Mouse (Mus musculus): ENCODE measurements around the gene Abtb2. TPM values are rescaled to one million over a fixed set of nuclear protein-coding genes. Genes with fewer than 3 reads are reported as not detected.
"Not testable (repeated sequence)": the region's sequence is repeated elsewhere in the genome, so short reads cannot be mapped to it uniquely, and the experiment has no call there.

Abtb2 gene
- polyA plus RNA-seq (2017; shearing (Covaris generic)), result 10 to 100 TPM in 1 of 2 experiments, 1 to 10 TPM in 1; 9.0 to 10.9 TPM

- ATAC-seq, result peak; percentile 94
These were observed at the start of gene Abtb2 for GRCm38 (mm10) chr2:103565732-103566422. Gene Abtb2, plus strand, starts transcription at chr2:103566310.

GRCm38 (mm10) chr2:103516472-103516871 lies 49.6 kb upstream of the Abtb2 start:
- no peak for ATAC-seq

GRCm38 (mm10) chr2:103525596-103525995 lies 40.5 kb upstream of the Abtb2 start:
- ATAC-seq, result no peak

- peak; percentile 84 for ATAC-seq
These were observed 19.0 kb upstream of the Abtb2 start for GRCm38 (mm10) chr2:103547132-103547531.

GRCm38 (mm10) chr2:103550301-103550700 lies 15.8 kb upstream of the Abtb2 start:
- not testable (repeated sequence) for ATAC-seq

GRCm38 (mm10) chr2:103554041-103554440 lies 12.1 kb upstream of the Abtb2 start:
- no peak for ATAC-seq

GRCm38 (mm10) chr2:103556125-103556877 lies 9.8 kb upstream of the Abtb2 start:
- peak; percentile 43 for ATAC-seq

- no peak for ATAC-seq
These were observed 5.2 kb upstream of the Abtb2 start for GRCm38 (mm10) chr2:103560955-103561354.

GRCm38 (mm10) chr2:103564427-103565023 lies 1.6 kb upstream of the Abtb2 start:
- ATAC-seq, result peak; percentile 6

- ATAC-seq, result peak; percentile 19
These were observed 929 bp upstream of the Abtb2 start for GRCm38 (mm10) chr2:103565171-103565591.

GRCm38 (mm10) chr2:103566423-103566712 lies 258 bp downstream of the Abtb2 start:
- peak; percentile 22 for ATAC-seq

GRCm38 (mm10) chr2:103566713-103567521 lies 807 bp downstream of the Abtb2 start:
- ATAC-seq, result no peak

- no peak for ATAC-seq
These were observed 2.1 kb downstream of the Abtb2 start for GRCm38 (mm10) chr2:103568161-103568560.

GRCm38 (mm10) chr2:103569716-103570115 lies 3.6 kb downstream of the Abtb2 start:
- no peak for ATAC-seq

GRCm38 (mm10) chr2:103572354-103572753 lies 6.2 kb downstream of the Abtb2 start:
- no peak for ATAC-seq

- ATAC-seq, result peak; percentile 90
These were observed 10.3 kb downstream of the Abtb2 start for GRCm38 (mm10) chr2:103576371-103576770.

- no peak for ATAC-seq
These were observed 11.9 kb downstream of the Abtb2 start for GRCm38 (mm10) chr2:103577752-103578662.

- no peak for ATAC-seq
These were observed 12.6 kb downstream of the Abtb2 start for GRCm38 (mm10) chr2:103578663-103579213.

- ATAC-seq, result no peak
These were observed 14.6 kb downstream of the Abtb2 start for GRCm38 (mm10) chr2:103580756-103581155.

GRCm38 (mm10) chr2:103581369-103581897 lies 15.3 kb downstream of the Abtb2 start:
- no peak for ATAC-seq

GRCm38 (mm10) chr2:103583316-103583715 lies 17.2 kb downstream of the Abtb2 start:
- ATAC-seq, result peak; percentile 73

Measured in activated CD4-positive, CD25-positive, alpha-beta regulatory T cell, adult 4 months (primary cell).